Mouse (Mus musculus) cortical plate, adult 2 months (tissue): ENCODE results near the gene Tmem115. TPM values are rescaled to one million over a fixed set of nuclear protein-coding genes. Genes with fewer than 3 reads are reported as not detected.
A peak's percentile ranks its signal among the peaks of the same experiment; 100 is the strongest.
"Not testable (repeated sequence)": the region's sequence is repeated elsewhere in the genome, so short reads cannot be mapped to it uniquely, and the experiment has no call there.

Experiments used
- H3K27ac ChIP-seq: fragments of 200-500 bp; 2 replicates; pipeline ENCODE4 v1.5.1; 2012; ENCODE audit warnings: low read length, control low read depth, inconsistent platforms; ENCODE audit not compliant: insufficient read depth
- H3K4me1 ChIP-seq: fragments of 200-500 bp; 2 replicates; pipeline ENCODE4 v1.6.1; 2011; ENCODE audit warnings: low read length; ENCODE audit not compliant: control insufficient read depth, insufficient read depth
- H3K4me3 ChIP-seq: fragments of 200-500 bp; 2 replicates; pipeline ENCODE4 v1.5.1; 2011; ENCODE audit warnings: mild to moderate bottlenecking, low read length, control low read depth; ENCODE audit not compliant: insufficient read depth
- CTCF ChIP-seq: fragments of 200-500 bp; IDR thresholded peaks from 2 replicates; pipeline ENCODE4 v1.5.1; 2011; ENCODE audit warnings: mild to moderate bottlenecking, control low read depth, low read length; ENCODE audit not compliant: insufficient read depth; ENCODE audit errors: extremely low read depth
- POLR2A ChIP-seq: fragments of 200-500 bp; IDR thresholded peaks from 2 replicates; pipeline ENCODE4 v1.6.1; 2011; ENCODE audit warnings: mild to moderate bottlenecking, low read length, control low read depth; ENCODE audit not compliant: insufficient read depth; ENCODE audit errors: extremely low read depth
- polyA plus RNA-seq: library from polyadenylated mRNA; depleted of rRNA; stranded (reverse); fragments of >200 nt; gene quantifications from 2 replicates; pipeline ENCODE4 v1.2.3, GENCODE M21; 2012

Tmem115 gene
- polyA plus RNA-seq, 1 experiment: 36.5 TPM

DNA sequence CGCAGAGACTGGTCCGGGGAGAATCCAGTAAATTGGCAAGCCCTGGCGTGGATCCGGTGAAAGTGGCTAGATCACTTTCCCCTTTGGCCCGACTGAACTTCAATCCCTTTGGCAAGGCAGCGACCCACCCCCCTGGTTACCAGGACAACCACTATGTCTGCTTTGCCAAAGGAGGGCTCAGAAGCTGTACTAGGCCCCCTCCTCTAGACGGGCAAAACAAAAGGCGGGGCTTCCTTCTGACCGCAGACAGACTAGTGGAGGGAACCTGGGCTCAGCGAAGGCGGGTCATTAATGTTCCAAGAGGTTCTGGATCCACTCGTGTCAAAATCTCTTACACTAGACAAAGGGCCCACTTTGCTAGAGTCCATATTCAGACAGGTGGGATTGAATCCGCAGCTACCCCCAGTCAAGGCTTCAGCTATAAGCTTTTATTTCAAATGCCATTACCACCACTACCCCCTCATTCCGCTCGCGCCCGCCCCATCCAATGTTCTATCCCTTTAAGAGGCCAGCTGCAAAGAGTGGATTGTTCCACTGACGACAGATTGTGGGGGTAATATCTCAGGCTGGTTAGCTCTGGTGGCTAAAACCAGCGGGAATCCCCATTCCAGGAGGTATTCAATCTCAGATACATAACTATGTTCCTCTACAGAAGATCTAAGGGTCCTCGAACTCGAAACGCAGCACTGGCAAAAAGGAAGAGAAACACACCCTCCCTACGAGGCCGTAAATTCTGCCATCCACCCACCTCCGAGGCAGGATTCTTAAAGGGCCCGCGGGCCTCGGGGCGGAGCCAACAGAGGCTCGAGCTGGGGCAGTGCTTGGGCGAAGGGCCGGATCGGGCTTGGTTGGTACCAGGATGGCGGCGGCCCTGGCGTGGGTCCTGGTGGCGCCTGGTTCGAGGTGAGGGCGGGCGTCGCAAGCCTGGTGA, 34.9 kb downstream of the Tmem115 start:
- H3K27ac ChIP-seq: peak overlapping the region; percentile 81
- peak overlapping the region; percentile 89 for H3K4me3 ChIP-seq
- TF ChIP-seq CTCF (no peak), POLR2A (peak; percentile 31; the same call in 1 of the 2 replicates)
- H3K4me1 ChIP-seq: peaks cover 11% of the 10 kb centered on the region

DNA sequence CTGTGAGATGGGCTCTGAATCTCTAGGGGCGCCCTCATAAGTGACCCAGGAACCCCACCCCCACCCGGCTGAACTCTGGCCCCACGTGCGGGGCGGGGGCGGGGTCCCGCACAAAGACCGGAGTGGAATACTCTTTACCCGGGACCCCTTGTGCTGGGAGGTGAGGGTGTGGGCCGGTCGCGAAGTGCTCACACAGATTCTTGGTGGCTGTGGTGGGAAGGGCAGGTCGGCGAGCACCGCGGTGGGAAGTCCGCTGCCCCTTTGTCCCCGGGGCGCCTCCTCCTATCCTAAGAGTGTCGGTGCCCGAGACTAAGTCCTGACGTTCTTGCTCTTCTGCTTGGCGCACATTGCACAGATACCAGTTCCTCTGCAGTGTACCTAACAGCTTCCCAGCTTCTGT, 35.5 kb downstream of the Tmem115 start:
- Histone ChIP-seq H3K4me3 (peak overlapping the region; percentile 89), H3K27ac (peak overlapping the region; percentile 81; the same call in 1 of the 2 replicates), H3K4me1 (peaks cover 7% of the 10 kb centered on the region)
- TF ChIP-seq CTCF (no peak), POLR2A (no peak)

DNA sequence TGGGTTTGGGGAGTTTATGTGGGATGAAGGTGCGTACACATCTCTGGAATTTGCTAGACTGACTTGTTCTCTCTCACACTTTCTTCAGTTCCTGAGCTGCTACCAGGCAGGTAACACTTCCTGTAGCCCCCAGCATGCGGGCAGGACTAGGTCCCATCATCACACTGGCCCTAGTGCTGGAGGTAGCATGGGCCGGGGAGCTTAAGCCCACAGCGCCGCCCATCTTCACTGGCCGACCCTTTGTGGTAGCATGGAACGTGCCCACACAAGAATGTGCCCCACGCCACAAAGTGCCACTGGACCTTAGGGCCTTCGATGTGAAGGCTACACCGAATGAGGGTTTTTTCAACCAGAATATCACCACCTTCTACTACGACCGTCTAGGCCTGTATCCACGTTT, 36.3 kb downstream of the Tmem115 start:
- TF ChIP-seq CTCF (no peak), POLR2A (no peak)
- no peak overlapping the region for H3K27ac ChIP-seq
- peak overlapping the region; percentile 89 for H3K4me3 ChIP-seq
- H3K4me1 ChIP-seq: peaks cover 7% of the 10 kb centered on the region

DNA sequence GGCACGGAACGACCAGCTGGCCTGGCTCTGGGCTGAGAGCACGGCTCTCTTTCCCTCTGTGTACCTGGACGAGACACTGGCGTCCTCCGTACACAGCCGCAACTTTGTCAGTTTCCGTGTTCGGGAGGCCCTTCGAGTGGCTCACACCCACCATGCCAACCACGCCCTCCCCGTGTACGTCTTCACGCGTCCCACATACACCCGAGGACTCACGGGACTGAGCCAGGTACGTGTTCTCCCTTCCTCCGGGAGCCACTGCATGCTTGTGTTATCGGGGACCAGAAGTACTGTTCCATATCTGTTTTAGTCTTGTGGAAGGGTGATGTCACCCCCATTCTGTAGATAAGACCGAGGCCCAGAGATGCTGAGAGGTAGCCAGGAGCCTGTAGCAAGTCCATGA, 37.1 kb downstream of the Tmem115 start:
- peaks cover 7% of the 10 kb centered on the region for H3K4me1 ChIP-seq
- no peak overlapping the region for H3K4me3 ChIP-seq
- no peak overlapping the region for H3K27ac ChIP-seq

DNA sequence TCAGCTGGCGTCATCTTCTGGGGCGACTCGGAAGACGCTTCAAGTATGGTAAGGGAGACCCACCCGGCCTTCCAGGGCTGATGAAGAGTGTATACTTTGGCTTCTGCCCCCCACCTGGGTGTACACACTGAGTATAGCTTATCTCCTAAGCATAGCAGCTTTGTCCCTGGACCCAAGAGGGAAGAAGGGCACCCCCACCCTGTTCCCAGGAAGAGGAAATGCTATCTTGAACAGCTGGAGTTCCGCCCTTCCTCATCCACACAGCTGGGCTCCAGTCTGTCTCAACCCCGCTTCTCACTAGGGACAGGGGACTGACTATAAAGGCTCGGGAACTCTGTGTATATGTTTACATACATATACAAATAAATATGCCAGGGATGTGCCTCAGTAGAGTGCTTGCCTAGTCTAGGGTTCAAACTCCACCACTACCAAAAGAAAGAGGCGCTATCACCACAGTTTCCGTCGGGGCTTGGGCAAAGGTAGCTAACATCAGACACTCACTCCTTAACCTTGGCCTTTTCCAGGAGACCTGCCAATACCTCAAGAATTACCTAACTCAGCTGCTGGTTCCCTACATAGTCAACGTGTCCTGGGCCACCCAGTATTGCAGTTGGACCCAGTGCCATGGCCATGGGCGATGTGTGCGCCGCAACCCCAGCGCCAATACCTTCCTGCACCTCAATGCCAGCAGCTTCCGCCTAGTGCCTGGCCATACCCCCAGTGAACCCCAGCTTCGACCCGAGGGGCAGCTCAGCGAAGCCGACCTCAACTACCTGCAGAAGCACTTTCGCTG, 38.0 kb downstream of the Tmem115 start:
- Histone ChIP-seq H3K4me1 (peaks cover 7% of the 10 kb centered on the region), H3K4me3 (no peak overlapping the region), H3K27ac (no peak overlapping the region)
- TF ChIP-seq POLR2A: no peak
- no peak for TF ChIP-seq CTCF

More for the DNA sequence above, 37.1 kb downstream of the Tmem115 start:
- TF ChIP-seq CTCF (no peak), POLR2A (no peak)

DNA sequence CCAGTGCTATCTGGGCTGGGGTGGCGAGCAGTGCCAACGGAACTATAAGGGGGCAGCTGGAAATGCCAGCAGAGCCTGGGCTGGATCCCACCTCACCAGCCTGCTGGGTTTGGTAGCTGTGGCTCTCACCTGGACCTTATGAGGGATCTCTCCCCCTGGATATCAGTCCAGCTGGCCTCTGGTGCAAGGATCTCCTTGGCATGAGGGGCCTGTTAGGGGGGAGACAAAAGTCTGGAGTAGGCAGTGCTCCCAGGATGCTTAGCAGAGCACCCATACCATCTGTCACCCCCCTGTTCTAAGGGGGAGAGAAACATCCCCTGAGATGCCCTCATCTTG, 38.5 kb downstream of the Tmem115 start:
- H3K27ac ChIP-seq: no peak overlapping the region
- H3K4me3 ChIP-seq: no peak overlapping the region
- H3K4me1 ChIP-seq: peaks cover 7% of the 10 kb centered on the region
- no peak for TF ChIP-seq CTCF

DNA sequence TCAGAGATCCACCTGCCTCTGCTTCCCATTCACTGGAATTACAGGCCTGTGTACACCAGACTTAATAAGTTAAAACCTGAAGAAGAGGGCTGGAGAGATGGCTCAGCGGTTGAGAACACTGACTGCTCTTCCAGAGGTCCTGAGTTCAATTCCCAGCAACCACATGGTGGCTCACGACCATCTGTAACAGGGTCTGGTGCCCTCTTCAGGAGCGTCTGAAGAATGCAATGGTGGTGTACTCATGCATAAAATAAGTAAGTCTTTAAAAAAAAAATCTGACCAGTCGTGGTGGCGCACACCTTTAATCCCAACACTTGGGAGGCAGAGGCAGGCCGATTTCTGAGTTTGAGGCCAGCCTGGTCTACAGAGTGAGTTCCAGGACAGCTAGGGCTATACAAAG, 40.0 kb downstream of the Tmem115 start:
- H3K27ac ChIP-seq: not testable (repeated sequence)

DNA sequence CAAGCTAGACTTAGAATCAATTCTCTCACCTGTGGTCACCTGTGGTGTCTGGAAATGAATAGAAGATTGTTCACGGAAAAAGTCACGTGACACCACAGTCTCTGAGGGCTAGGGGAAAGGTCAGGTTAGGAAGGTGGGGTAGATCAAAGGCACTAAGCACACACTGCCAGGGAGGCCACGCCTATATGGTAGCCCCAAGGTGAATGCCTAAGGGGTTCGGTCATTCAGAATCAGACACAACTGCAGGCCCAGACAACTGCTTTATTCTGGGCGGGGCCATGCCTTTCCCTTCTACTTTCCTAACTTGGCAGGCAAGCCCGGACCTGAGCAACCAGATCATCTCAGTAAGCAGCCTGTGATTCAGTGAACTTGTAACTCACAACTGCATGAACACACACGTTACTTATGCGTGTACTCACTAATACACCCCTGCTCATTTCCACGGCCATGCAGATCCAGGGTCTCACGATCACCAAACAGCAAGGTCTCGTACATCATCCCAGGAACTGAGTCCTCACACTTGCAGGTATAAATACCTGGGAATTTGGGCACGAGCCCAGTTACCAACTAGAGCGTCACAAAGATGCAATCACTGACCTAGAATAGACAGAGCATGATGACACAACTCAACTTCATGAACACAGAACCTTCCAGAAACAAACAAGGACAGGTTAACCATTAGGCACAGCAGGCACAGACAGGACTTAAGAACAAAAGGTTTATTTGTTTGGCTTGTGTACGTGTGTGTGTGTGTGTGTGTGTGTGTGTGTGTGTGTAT, 42.0 kb downstream of the Tmem115 start:
- Histone ChIP-seq H3K4me3 (no peak overlapping the region), H3K27ac (0 out of 2 replicates have a peak overlapping the region, but pooled peaks have one; percentile 25), H3K4me1 (peaks cover 4% of the 10 kb centered on the region; the same call in 1 of the 2 replicates)
- no peak for TF ChIP-seq POLR2A
- no peak for TF ChIP-seq CTCF

More for the DNA sequence above, 40.0 kb downstream of the Tmem115 start:
- H3K4me1 ChIP-seq, H3K4me3 ChIP-seq: not testable (repeated sequence)
